Mouse (Mus musculus): ENCODE data around the gene Znfx1.

The Znfx1 gene

DNA sequence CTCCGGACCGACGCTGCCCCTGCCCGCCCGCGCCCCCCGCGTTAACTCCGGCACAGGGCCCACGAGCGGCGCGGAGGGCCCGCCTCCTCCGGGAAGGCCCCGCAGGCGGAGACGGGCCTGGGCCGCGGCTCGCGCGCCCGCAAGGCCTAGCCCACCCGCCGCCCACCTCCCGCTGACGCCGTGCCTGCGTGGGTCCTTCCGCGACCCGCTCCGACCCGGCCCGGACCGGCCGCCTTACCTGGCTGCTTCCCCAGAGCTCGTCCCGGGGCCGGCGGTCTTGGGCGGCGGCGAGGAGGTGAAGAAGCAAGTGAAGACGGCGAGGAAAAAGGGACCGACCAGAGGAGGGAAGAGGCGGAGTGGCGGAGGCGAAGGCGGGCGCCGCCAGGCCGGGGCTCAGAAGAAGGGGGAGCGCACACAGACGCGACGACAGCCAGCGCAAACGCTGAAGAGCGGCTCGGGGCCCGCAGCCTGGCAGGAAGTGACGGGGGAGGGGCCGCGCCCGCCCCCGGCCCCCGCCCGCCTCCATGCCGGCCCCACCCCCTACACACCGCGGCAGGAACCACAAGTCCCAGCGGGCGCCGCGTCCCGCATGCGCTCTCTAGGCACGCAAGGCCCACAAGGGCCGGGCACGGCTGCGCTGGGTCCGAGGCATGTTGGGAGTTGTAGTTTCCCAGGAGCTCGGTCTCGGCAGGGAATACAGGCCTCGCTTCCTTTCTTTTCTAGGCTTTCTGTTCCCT, 66.9 kb downstream of the Znfx1 start, which contains the start of gene Stau1:
Gene Stau1, minus strand, starts transcription at position 504 of the 737 bp plus-strand sequence.
- peak; percentile 95 for DNase-seq (ENCODE audit: low spot score)

DNA sequence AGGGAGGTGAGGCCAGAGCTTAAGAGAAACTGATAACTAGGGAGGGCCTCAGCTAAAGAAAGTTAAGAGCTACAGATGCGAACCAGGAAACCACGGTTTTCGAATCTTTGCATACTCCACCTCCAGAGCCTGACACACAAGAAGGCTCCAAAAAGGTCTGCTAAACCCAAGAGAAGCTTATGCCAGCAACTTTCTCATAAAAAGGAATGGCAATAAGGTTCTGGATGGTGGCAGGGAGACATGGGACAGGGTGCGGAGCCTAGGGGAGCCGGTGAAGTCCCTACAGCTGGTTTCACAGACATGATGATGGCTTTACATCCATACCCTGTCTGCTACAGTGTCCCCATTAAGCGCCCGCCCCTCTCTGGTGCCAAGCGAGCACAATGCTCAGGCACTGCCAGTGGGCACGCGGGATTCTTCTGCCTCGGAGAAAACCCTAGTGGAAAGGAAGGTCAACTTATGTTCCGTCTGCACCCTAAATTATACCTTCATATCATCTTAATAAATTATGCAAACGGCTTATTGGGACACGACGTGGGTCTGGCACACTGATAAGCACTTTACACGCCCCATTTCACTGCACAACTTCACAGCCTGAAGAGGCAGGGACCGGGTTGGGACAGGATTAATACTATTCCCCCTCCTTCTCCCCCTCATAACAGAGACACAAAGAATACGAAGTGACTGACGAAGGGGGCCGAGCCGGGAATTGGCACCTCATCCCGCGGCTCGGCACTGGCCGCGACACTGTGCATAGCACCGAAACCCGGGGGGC, 67.6 kb downstream of the Znfx1 start:
- no peak for DNase-seq (ENCODE audit: low spot score)

DNA sequence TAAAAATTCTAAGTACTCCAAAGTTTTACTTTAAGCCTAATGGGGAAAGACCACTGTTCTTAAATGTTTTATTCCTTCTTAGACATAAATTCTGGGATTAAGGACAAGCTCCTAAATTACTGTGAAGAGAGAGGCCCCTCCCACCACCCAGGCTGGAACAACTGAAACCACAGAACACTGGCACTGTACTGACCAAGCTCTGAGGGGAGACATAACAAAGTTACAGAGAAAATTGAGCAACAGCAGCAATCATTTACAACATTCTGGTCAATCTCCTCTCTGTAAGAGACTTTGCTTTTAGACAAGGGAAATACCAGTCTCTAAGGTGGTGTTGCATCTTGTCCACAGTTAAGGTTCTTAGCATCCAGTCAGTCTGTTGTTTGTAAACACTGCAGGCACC, 70.9 kb downstream of the Znfx1 start:
- DNase-seq (ENCODE audit: low spot score) = peak; percentile 28

DNA sequence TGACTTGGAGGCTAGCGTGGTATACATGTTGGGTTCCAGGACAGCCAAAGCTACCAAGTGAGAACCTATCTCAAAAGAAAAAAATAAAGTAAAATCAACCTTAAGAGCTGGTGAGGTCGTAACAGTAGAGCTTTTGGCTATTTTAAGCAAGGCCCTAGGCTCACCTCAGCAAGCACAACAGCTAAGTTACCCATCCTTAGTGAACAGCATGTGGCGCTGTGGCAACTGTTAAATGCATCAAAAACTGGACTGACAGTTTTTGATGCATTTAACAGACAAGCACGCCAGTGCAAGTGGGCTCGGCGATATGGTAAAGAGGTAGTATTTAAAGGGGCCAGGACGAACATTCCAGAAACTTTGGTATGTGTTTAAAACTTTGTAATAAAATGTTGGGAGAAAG, 72.0 kb downstream of the Znfx1 start:
- no peak for DNase-seq (ENCODE audit: low spot score)
